Mouse (Mus musculus) kidney, postnatal 0 days (tissue): ENCODE results near the gene Rab37. TPM values are rescaled to one million over a fixed set of nuclear protein-coding genes. Genes with fewer than 3 reads are reported as not detected.
A peak's percentile ranks its signal among the peaks of the same experiment; 100 is the strongest.

Experiments used
- ATAC-seq: fragments of 200-750 bp; cut with Nextera tagmentation; replicated peaks from 2 replicates; pipeline ENCODE4 v1.8.0; 2017; ENCODE audit warnings: low read depth, moderate number of reproducible peaks, moderate TSS enrichment, moderate library complexity; ENCODE audit not compliant: low FRiP score
- DNase-seq: peaks from one replicate; pipeline ENCODE4 v3.0.0-alpha.2; 2016; ENCODE audit warnings: low spot score
- H3K27ac ChIP-seq: fragments of 300-500 bp; sonication (generic); 2 replicates; pipeline ENCODE4 v1.5.1; 2014; ENCODE audit warnings: mild to moderate bottlenecking
- H3K27me3 ChIP-seq: fragments of 300-500 bp; sonication (generic); 2 replicates; pipeline ENCODE4 v1.6.1; 2014; ENCODE audit warnings: low read length, mixed read lengths; ENCODE audit not compliant: insufficient read depth
- H3K36me3 ChIP-seq: fragments of 300-500 bp; sonication (generic); 2 replicates; pipeline ENCODE4 v1.6.1; 2014; ENCODE audit warnings: low read length, mixed read lengths; ENCODE audit not compliant: insufficient read depth
- H3K4me1 ChIP-seq: fragments of 300-500 bp; sonication (generic); replicated peaks from 2 replicates; pipeline ENCODE4 v1.6.1; 2014; ENCODE audit warnings: antibody characterized with exemption, low read length, mixed read lengths; ENCODE audit not compliant: insufficient read depth
- H3K4me2 ChIP-seq: fragments of 300-500 bp; sonication (generic); 2 replicates; pipeline ENCODE4 v1.6.1; 2014; ENCODE audit warnings: mild to moderate bottlenecking, low read length, moderate library complexity, mixed read lengths
- H3K4me3 ChIP-seq: fragments of 300-500 bp; sonication (generic); replicated peaks from 2 replicates; pipeline ENCODE4 v1.5.1; 2014; ENCODE audit warnings: low read depth, low read length
- H3K9ac ChIP-seq: fragments of 300-500 bp; sonication (generic); 2 replicates; pipeline ENCODE4 v1.6.1; 2014; ENCODE audit warnings: low read depth, low read length
- H3K9me3 ChIP-seq: fragments of 300-500 bp; sonication (generic); replicated peaks from 2 replicates; pipeline ENCODE4 v1.6.1; 2016; ENCODE audit warnings: low read length, inconsistent platforms, mixed read lengths
- CTCF ChIP-seq: IDR thresholded peaks from 2 replicates; pipeline ENCODE4 v1.5.1; 2016; ENCODE audit warnings: antibody characterized with exemption, low read depth, mild to moderate bottlenecking, moderate library complexity
- WGBS: fragments of 180-500 bp; shearing (Covaris S2); extraction: QIAGEN DNeasy Blood & Tissue Kit; methylation state at CpG from one replicate; pipeline ENCODE4 v1.1.7; 2014; 5-methylcytosine and 5-hydroxymethylcytosine counted together
- polyA plus RNA-seq: library from polyadenylated mRNA; unstranded; fragments of >200 nt; fragmentation: Nextera tagmentation; extraction: Ambion mirVana; gene quantifications from 2 replicates; pipeline ENCODE4 v1.2.1, GENCODE M21; 2015

Gene Rab37
- polyA plus RNA-seq, 1 experiment from 2014 or later, result 1.8 TPM

DNA sequence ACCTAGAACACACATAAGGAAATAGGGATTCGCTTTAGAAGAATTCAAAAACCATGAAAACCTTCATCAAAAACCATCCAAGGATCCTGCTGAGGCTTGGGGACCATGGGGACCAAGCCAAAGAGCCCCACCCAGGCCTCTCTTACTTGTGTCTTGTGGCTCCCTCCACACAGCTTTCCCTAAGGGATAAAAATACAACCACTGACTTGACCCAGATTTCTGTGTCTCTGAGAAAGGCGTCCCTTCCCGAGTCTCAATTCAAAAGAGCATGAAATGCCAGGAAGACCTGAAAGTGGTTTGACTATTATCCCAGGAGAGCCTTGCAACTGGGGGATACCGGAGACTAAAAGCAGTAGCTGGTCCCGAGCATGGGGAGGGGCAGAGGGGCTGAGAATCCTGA, 18.2 kb upstream of the Rab37 start:
- WGBS, result 71% methylated on average over 5 of the region's 5 CpGs
- DNase-seq, result no peak
- Histone ChIP-seq H3K27ac (no peak overlapping the region; the same call in 1 of the 2 replicates), H3K9ac (no peak overlapping the region), H3K9me3 (no peaks in the 10 kb centered on the region), H3K4me2 (no peak overlapping the region), H3K27me3 (no peaks in the 10 kb centered on the region), H3K4me3 (no peak overlapping the region), H3K4me1 (no peaks in the 10 kb centered on the region), H3K36me3 (no peaks in the 10 kb centered on the region)
- ATAC-seq, result no peak
- TF ChIP-seq CTCF, result no peak

DNA sequence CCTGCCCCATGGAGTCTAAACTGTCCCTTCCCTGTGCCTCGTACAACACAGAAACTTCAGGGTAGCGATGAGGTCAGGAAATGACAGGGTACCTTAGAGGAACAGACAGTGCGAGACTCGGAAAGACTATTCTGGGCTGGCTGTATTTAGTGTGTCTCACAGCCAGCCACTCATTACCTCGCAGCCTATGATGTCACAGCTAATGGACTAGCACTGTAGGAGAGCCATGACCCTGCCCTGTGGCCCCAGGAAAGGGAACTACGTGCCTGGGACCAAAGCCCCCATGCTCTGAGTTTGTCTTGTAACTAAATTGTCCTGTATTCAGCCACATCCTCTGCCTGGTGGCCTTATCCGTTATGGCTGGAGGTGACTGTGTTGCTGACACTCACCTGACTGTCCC, 15.8 kb upstream of the Rab37 start:
- no peak overlapping the region for H3K27ac ChIP-seq
- no peak overlapping the region for H3K4me3 ChIP-seq
- TF ChIP-seq CTCF, result no peak
- ATAC-seq (no peak), DNase-seq (no peak)
- no peaks in the 10 kb centered on the region for H3K9me3 ChIP-seq
- no peaks in the 10 kb centered on the region for H3K4me1 ChIP-seq
- H3K27me3 ChIP-seq, result no peaks in the 10 kb centered on the region
- H3K9ac ChIP-seq, result no peak overlapping the region
- 65% methylated on average over 7 of the region's 7 CpGs for WGBS
- no peak overlapping the region for H3K4me2 ChIP-seq
- H3K36me3 ChIP-seq, result no peaks in the 10 kb centered on the region

- Histone ChIP-seq H3K27me3 (no peaks in the 10 kb centered on the region), H3K36me3 (no peaks in the 10 kb centered on the region), H3K9me3 (no peaks in the 10 kb centered on the region), H3K9ac (no peak overlapping the region), H3K4me3 (no peak overlapping the region), H3K27ac (no peak overlapping the region), H3K4me2 (no peak overlapping the region), H3K4me1 (no peaks in the 10 kb centered on the region)
- 42% methylated on average over 5 of the region's 5 CpGs for WGBS
- no peak for TF ChIP-seq CTCF
- DNase-seq (no peak), ATAC-seq (no peak)
These were observed 15.4 kb upstream of the Rab37 start for GRCm38 (mm10) chr11:115075859-115076258.

DNA sequence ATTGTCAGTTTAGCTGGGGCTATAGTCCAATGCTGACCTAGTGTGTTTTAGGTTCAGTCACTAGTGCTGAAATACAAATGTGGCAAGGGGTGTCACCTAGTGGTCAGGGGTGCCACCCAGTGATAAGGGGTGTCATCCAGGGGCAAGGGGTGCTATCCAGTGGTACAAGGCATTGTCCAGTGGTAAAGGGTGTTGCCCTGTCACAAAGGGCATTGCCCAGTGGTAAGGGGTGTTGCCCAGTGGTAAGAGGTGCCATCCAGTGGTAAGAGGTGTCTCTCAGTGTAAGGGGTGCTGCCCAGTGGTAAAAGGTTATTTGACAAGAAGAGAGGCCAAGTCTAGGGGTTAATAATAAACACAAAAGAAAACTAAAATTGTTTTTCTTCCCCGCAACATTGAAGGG, 13.8 kb upstream of the Rab37 start:
- Histone ChIP-seq H3K9ac (no peak overlapping the region), H3K4me1 (no peaks in the 10 kb centered on the region), H3K4me3 (no peak overlapping the region), H3K9me3 (no peaks in the 10 kb centered on the region), H3K4me2 (no peak overlapping the region), H3K27me3 (no peaks in the 10 kb centered on the region), H3K27ac (no peak overlapping the region), H3K36me3 (no peaks in the 10 kb centered on the region)
- 95% methylated on average over 1 of the region's 1 CpGs for WGBS
- ATAC-seq (no peak), DNase-seq (no peak)
- no peak for TF ChIP-seq CTCF

GRCm38 (mm10) chr11:115078680-115079079, 12.6 kb upstream of the Rab37 start:
- Histone ChIP-seq H3K27ac (no peak overlapping the region), H3K9me3 (no peaks in the 10 kb centered on the region), H3K4me3 (no peak overlapping the region), H3K4me1 (no peaks in the 10 kb centered on the region), H3K36me3 (no peaks in the 10 kb centered on the region), H3K4me2 (no peak overlapping the region), H3K27me3 (no peaks in the 10 kb centered on the region), H3K9ac (no peak overlapping the region)
- WGBS, result 76% methylated on average over 5 of the region's 5 CpGs
- no peak for DNase-seq
- TF ChIP-seq CTCF, result no peak
- no peak for ATAC-seq

DNA sequence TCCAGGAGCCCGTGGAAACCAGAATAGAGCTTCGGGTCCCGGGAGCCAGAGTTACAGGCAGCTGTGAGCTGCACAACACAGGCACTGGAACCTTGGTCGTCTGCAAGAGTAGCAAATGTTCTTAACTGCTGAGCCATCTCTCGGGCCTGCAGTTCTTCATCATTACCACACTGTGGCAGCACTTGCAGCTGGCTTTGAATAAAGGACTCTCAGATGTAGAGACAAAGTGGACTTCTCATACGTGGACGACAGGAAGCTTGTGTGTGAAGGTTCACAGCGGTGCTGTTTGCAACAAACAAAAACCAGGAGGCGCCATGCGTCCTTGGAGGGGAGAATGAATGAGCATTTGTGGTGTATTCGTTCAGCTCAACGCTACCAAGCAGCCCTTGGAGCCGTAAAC, 10.3 kb upstream of the Rab37 start:
- no peak overlapping the region for H3K4me2 ChIP-seq
- no peak overlapping the region for H3K4me3 ChIP-seq
- H3K27me3 ChIP-seq, result no peaks in the 10 kb centered on the region
- WGBS, result 34% methylated on average over 13 of the region's 13 CpGs
- ATAC-seq, result no peak
- no peaks in the 10 kb centered on the region for H3K36me3 ChIP-seq
- peak; percentile 85 for TF ChIP-seq CTCF
- no peaks in the 10 kb centered on the region for H3K4me1 ChIP-seq
- no peak overlapping the region for H3K9ac ChIP-seq
- no peaks in the 10 kb centered on the region for H3K9me3 ChIP-seq
- peak; percentile 75 for DNase-seq
- no peak overlapping the region for H3K27ac ChIP-seq

GRCm38 (mm10) chr11:115081373-115081772, 9.9 kb upstream of the Rab37 start:
- no peak overlapping the region for H3K27ac ChIP-seq
- no peaks in the 10 kb centered on the region for H3K36me3 ChIP-seq
- WGBS, result 67% methylated on average over 3 of the region's 3 CpGs
- no peak overlapping the region for H3K4me3 ChIP-seq
- no peaks in the 10 kb centered on the region for H3K4me1 ChIP-seq
- no peak overlapping the region for H3K9ac ChIP-seq
- no peaks in the 10 kb centered on the region for H3K9me3 ChIP-seq
- ATAC-seq (no peak; the same call in 1 of the 2 replicates), DNase-seq (no peak)
- H3K4me2 ChIP-seq, result no peak overlapping the region
- no peak for TF ChIP-seq CTCF
- H3K27me3 ChIP-seq, result no peaks in the 10 kb centered on the region
